Mouse (Mus musculus): ENCODE measurements around the gene Gm38431.

GRCm38 (mm10) chr9:21037481-21037891 lies 54.3 kb downstream of the Gm38431 start:
- no peak for TF ChIP-seq CTCF (IDR thresholded peaks at IDR 0.05; ENCODE audit: low read depth)
- TF ChIP-seq EP300 (IDR thresholded peaks at IDR 0.05; ENCODE audit: low read depth), result no peak

All from liver, postnatal 0 days (tissue).